Mouse (Mus musculus) CD4-positive naive resting alpha-beta T cell, adult 57 days (primary cell): ENCODE results near the gene Szrd1. TPM values are rescaled to one million over a fixed set of nuclear protein-coding genes. Genes with fewer than 3 reads are reported as not detected.

Experiments used
- total RNA-seq: library from RNA; stranded (reverse); gene quantifications from one replicate; pipeline ENCODE4 v1.2.4, GENCODE M21; 2023

The Szrd1 gene
- 105 TPM for total RNA-seq

DNA sequence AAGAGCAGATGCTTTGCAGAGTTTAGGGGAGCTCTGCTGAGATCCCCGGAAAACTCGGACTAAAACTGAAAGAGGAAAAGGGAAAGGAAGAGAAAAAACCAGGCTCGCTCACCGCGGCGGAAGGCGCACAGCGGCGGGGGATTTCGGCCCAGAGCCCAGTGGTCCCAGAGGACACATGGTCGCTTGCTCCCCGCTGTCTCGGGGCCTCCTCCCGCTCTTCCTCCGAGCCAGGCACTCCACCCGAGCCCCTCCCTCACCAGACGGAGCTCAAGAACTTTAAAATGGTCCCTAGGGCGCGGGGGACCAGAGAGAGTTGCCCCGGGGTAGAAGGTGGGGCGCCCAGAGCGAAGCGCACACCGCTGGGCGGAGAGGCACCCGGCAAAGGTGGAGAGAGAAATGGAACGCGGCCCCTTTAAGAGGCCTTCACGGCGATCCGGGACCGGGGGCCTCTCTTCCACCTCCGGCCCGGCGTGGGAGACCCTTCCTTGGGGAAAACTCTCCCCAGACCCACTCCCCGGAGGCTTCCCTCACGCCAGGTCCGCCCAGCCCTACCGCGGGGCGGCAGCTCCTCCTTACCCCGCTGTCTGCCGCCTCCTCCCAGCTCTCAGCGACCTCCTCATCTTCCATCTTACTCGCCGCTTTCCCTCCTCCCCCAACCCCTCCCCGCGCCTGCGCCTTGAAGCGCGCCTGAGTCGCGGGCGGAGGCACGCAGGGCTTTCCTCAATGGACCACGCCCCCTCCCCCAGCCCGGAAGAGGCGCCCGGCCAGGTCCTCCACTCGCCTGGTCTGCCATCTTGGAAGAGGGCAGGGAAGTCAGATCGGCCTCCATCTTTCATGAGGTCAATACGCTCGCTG lies at the start of gene Szrd1:
Szrd1 (minus strand) TSS at position 660 of the 855 bp plus-strand sequence.

DNA sequence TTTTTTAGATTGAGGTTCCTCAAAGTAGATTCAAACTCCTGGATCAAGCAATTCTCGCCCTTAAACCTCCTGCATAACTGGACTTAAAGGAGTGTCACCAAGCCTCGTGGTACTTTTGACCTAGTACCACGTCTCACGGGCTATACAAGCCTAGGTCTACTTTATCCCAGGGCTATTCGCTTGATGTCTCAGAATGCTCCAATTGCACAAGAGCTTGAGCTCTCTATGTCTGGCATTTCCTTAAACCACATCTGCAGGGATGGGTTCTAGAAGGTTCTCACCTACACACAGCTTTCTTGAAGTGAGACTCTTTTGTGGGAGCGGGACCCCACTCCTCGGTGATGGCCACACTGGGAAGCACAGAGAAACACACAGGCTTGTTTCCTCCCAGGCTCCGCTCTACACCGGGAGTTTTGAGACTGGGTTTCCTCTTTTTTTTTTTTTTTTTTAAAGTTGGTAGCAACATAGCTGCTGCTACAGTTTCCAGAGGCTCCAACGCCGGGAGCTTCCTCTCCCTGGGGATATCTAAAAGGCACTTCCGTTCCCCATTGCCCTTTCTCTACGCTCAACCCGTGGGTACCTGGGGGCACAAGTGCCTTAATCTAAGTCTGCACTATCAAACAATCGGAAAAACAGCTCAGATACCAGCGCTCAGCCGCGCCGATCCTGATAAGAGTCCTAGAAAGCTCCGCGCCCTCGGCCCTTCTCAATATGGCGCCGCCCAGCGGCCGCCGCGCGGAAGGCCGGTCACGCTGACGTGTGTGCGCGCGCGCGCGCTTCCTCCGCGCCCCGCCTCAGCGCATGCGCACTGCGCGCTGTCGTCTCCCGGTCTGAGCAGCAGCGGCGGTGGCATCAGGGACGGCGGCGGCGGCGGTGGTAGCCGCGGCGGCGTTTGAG lies 7.8 kb upstream of the Szrd1 start, which contains the start of gene Fbxo42:
Fbxo42 (plus strand) TSS at position 802 of the 897 bp plus-strand sequence.

DNA sequence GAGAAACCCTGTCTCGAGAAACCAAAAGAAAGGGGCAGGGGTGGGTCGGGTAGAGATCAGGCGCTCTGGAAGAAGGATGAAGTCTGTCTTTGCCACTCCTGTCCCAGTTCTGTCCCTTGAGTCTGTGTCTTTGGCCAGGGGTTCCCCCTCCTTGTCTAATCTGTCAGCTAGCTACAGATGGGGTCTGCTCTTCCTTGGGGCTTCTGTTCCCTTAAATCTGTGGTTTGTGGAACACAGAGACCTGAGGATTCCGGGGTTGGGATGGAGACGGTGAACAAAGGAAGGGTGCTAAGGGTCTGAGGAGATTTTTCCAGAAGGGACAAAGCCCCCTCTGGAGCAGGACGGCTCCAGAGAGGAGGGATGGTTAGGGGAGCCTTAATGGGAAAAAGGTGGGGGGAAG lies 51.5 kb downstream of the Szrd1 start, which contains the start of gene Spata21:
Spata21 (plus strand) TSS at position 301 of the 400 bp plus-strand sequence.

DNA sequence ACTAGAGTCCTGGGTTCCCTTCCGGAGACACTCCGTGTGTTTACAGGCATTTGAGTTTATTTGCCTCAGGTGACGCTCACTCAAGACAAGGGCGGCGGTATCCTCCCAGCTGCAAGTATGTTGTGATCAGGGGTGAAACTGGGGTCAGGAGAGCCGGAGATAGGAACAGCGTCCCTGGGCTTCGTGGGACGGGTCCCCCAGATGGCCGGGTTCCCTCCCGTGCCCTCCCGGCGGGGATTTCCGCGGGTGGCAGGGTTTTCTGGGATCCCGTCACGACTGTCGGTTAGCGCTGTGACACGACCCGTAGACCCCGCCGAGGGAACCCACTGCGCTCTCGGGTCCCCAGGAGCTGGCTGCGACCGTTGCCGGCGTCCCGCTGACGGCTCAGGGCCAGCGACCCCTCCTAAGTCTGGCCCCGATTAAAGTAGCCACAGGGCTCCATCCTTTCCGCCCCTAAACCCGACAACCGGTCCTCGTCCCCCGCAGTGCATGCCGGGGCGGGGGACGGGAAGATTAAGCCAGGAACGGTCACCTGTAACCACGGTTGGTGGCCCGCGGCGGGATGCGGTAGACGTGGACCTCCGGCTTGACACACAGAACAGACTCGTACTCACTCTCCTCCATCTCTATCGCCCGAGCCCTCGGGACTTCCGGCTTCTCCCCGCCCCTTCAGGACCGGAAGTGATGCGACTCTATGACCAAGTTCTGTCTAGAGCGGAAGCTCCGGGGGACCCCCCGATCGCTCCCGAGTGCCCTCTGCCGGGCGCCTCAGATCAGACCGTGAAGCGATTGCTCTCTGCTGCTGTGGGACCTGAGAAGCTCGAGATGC lies 61.7 kb downstream of the Szrd1 start, which contains the start of gene Necap2:
Necap2 (minus strand) TSS at position 677 of the 829 bp plus-strand sequence.

Other genes starting within 250 kb of the Szrd1 start
- gene Padi2, start 233.4 kb downstream of the Szrd1 start, total RNA-seq = 28.0 TPM
- gene Sdhb, start 178.6 kb downstream of the Szrd1 start, total RNA-seq = 93.1 TPM
- gene Atp13a2, start 152.9 kb downstream of the Szrd1 start, total RNA-seq = 31.9 TPM
- not detected for gene Mfap2, start 129.4 kb downstream of the Szrd1 start, total RNA-seq
- 11.7 TPM for gene Crocc, start 79.2 kb downstream of the Szrd1 start, total RNA-seq
- 80.7 TPM for gene Necap2, start 61.4 kb downstream of the Szrd1 start, total RNA-seq
- gene Spata21, start 51.4 kb downstream of the Szrd1 start, total RNA-seq = not detected
- 23.8 TPM for gene Fbxo42, start 8.1 kb upstream of the Szrd1 start, total RNA-seq
- gene Rsg1, start 74.2 kb upstream of the Szrd1 start, total RNA-seq = 2.5 TPM
- gene Arhgef19, start 99.7 kb upstream of the Szrd1 start, total RNA-seq = not detected
- 0.89 TPM for gene Epha2, start 161.5 kb upstream of the Szrd1 start, total RNA-seq
- not detected for gene Fam131c, start 228.4 kb upstream of the Szrd1 start, total RNA-seq